Mouse (Mus musculus) adrenal gland, postnatal 4 days (tissue): ENCODE data around the gene Wdcp. TPM values are rescaled to one million over a fixed set of nuclear protein-coding genes. Genes with fewer than 3 reads are reported as not detected.
"Not testable (repeated sequence)": the region's sequence is repeated elsewhere in the genome, so short reads cannot be mapped to it uniquely, and the experiment has no call there.

Experiments
- DNase-seq, 2 experiments: peaks; one replicate each; pipeline ENCODE4 v3.0.0; 2021 to 2022; ENCODE audit warnings: low spot score in 2 of 2, mixed read lengths in 2 of 2
- total RNA-seq, 2 experiments: library from RNA; stranded (reverse); gene quantifications; 2 replicates each; pipeline ENCODE4 v1.2.3; 2021

The Wdcp gene
- total RNA-seq, 2 experiments from 2014 or later, result 10.8 to 15.5 TPM

- no peak for DNase-seq
Observed at GRCm38 (mm10) chr12:4868924-4869323, 25.8 kb downstream of the Wdcp start.

DNA sequence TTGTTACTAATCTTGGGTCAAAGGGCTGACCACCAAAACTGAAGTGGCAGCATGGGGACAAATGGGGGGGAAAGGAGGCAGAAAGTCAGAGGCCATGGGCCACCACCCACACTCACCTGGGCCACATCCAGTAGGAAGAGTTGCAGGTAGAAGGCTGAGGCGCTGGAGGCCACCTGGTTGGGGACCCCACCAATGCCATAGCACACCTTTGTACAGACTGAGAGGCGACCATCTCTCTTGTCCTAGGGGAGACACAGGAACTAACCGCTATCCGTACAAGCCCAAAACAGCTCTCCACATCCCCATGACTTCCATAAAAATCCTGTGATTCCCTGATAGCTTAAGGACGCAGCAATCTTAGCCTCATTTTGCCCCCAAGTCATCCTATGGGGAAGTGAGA, 28.2 kb downstream of the Wdcp start:
- DNase-seq, result no peak

DNA sequence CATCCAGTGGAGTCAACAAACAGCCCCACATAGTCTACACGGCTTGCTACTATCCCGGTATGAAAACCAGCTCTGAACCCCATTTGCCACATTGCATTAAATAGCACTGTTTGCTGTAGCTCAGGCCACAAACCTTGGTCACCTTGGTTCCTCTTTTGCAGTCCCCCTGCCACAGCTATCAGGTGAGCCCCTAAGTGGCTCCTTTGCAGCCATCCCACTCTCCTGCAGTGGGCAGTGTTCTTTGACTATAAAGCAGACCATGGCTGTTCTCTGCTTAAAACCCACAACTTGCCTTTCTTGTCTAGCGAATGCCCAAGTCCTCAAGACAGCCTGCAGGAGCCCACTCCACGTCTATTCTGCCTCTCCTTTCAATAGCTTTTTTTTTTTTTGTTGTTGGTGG, 29.2 kb downstream of the Wdcp start:
- DNase-seq, result no peak

DNA sequence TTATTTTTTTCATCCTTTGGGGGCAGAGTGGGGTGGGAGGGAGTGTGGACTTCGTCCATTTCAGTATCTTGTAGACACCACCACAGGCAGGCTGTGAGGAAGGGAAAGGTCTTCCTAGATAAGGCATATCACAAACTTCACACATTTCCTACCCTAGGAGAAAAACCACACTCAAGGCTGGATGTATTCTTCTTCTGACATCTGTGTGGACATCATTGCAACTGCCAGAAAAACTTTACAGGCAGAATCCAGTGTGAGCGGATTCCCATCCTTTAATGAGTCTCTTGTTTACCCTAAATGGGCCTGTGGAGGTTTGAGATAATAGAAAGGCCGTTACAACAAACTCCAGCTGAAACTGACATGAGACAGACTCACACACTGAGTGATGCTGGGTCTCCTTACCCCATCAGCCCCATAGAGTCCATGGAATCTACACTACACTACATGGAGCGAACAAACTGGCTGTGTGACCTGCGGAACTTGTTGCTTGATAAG, 29.9 kb downstream of the Wdcp start:
- DNase-seq, result no peak

GRCm38 (mm10) chr12:4873531-4873930, 30.4 kb downstream of the Wdcp start:
- no peak for DNase-seq

DNA sequence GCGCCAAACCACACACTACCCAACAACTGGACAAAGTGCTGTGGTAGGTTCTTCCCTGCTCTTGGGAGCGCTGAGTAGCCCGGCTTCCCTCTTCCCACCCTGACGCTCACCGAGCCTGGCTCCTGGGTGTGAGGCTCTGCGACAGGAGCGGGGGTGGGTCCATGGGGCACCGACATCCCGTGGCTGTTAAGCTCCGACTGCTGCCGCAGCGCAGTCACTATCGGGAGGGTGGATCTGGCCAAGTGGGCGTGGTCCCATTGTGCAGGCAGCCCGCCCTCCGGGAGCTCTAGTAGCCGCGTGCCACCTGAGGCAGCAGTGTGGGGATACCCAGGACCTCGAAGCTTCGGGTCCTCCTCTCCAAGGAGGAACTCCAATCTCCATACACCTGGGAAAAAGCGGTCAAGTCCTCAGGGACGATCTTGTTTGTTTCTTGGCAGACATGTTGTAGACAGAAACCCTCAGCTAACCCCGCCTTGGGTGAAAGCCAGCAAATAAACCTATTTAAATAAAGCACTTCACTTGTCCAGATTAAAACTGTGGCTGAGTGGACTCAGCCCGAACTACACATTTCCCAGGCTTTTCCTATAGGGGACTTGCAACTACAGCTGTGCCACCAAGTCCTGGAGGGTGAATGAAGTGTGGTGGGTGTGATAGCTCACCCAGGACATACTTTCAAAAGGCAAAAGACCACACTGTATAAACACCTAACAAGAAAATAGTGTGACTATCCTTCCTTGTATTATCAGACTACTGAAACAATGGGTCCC, 31.2 kb downstream of the Wdcp start, which contains the start of gene Mfsd2b:
Mfsd2b (minus strand) TSS at position 199 of the 767 bp plus-strand sequence.
- peak; percentile 41 to 50 for DNase-seq

GRCm38 (mm10) chr12:4875623-4876022, 32.5 kb downstream of the Wdcp start:
- no peak for DNase-seq

DNA sequence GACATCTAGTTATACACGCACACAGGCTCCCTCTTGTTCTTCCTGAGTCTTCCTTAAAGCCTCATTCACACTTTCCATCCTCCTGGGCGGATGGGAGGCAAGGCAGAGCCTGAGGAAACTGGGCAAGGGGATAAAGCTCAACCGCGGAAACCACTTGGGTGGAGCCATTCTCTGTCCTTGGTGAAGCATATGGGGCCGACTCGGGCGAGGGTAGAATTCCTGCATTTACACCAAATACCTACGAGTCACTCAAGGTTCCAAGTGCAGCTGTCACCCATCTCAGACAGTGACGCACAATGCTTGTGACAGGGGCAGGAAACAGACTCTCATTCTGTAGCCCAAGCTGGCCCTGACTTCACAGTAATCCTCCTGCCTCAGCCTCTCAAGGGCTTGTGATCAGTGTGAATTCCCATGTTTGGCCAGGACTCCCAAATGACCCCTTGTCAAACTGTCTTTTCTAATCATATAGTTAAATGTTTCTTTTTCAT, 35.2 kb downstream of the Wdcp start:
- DNase-seq, result no peak

GRCm38 (mm10) chr12:4879048-4879447, 35.9 kb downstream of the Wdcp start:
- DNase-seq, result no peak

DNA sequence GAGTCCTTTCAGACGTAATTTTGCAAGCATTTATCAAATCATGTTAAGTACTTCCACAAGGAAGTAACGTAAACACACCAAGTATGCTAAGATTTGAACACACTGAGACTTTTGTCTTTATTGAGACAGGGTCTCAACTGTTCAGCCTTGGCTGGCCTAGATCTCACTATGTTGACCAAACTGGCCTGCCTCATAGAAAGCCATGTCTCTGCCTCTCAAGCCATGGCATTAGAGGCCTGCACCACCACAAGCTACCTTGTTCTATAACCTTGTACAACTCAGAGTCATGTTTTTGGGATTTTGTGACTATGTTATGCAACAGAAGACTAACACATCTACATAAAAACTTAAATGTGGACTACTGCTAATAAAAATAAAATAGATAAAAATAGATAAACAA, 39.0 kb downstream of the Wdcp start:
- DNase-seq, result no peak

DNA sequence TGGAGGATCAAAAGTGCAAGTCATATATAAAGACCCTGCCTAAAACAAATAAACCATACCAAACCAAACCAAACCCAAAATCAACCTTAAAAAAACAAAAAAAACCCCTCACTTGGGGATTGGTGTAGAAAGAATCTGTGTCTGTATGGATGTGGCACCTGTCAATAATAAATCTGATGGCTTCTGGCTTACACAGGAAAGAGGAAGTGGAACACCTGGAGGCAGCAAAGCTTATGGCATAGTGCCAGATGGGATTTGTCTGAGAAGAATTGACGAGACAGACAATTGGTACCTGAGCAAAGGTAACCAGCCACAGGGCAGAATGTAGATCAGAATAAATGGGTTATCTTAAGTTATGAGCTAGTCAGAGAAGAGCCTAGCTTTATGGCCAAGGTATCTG, 42.0 kb downstream of the Wdcp start:
- DNase-seq, result no peak

DNA sequence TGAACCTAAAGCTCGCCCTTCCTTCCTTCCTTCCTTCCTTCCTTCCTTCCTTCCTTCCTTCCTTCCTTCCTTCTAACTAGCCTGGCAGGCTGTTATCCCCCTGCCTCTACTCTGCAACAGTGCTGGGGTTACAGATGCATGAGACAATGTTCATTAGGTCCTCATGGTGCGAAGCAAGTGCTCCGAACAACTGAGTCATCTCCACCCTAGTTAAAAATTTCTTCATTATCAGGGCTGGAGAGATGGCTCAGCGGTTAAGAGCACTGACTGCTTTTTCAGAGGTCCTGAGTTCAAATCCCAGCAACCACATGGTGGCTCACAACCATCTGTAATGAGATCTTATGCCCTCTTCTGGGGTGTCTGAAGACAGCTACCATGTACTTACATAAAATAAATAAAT, 43.5 kb downstream of the Wdcp start:
- DNase-seq, result not testable (repeated sequence)

DNA sequence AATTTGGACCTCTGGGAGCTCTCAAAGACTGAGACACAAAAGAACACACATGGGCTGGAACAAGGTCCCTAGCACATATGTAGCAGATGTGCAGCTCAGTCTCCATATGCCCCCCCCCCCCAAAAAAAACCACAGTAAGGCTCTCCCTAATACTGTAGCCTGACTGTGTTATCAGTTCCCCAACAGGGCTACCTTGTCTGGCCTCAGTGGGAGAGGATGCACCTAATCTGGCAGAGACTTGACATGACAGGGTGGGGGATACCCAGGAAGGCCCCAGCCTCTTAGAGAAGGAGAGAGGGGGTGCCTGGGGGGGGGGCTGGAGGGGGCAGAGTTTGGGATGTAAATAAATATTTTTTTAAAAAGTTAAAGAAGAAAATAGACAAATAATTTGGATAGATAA, 45.6 kb downstream of the Wdcp start:
- no peak for DNase-seq

DNA sequence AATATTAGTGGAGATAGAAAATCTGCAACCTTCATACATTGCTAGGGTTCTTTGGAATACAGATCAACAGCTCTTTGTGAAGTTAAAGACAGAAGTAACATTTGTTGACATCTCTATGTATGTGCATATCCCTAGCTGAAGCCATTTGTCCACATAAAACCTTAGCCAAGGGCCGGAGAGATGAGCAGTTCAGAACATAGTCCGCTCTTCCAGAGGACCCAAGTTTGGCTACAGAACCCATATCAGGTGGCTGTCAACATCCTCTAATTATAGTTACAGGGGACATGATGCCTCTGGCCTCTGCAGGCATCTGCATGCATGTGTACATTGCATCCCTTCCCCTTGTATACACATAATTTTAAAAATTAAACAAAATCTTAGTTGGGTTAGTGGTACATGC, 46.1 kb downstream of the Wdcp start:
- DNase-seq, result no peak

DNA sequence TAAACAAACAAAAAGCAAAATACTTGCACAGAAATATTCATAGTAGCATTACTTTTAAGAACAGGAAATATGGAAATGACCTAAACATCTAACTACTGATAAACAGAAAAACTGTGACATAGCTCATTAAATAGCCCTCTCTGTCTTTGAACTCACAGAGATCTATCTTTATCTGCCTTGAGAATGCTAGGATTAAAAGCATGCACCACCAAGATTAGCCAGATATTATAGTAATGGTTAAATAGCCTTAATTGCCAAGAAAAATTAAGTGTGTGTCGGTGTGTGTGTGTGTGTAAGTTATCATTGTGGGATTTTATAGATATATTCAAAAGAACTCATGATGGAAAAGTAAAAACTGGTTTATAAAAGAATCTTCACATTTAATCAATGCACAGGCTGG, 46.8 kb downstream of the Wdcp start:
- DNase-seq, result no peak

- DNase-seq, result no peak
Observed at GRCm38 (mm10) chr12:4898024-4898423, 54.9 kb downstream of the Wdcp start.

- no peak for DNase-seq
Observed at GRCm38 (mm10) chr12:4905946-4906345, 62.8 kb downstream of the Wdcp start.

GRCm38 (mm10) chr12:4906476-4906875, 63.4 kb downstream of the Wdcp start:
- no peak for DNase-seq

GRCm38 (mm10) chr12:4906951-4907906, 64.1 kb downstream of the Wdcp start, which contains the start of gene Ubxn2a:
Ubxn2a (minus strand) TSS chr12:4907705.
- DNase-seq, result peak; percentile 90 to 94

GRCm38 (mm10) chr12:4908391-4908790, 65.3 kb downstream of the Wdcp start:
- no peak for DNase-seq
